Mouse (Mus musculus): Measurements from ENCODE around the gene Sufu. TPM values are rescaled to one million over a fixed set of nuclear protein-coding genes. Genes with fewer than 3 reads are reported as not detected.

Sufu gene
- total RNA-seq, 2 experiments from 2014 or later, result 20.1 to 23.5 TPM

GRCm38 (mm10) chr19:46426488-46426887 is 29.8 kb downstream of the Sufu start:
- no peak for DNase-seq (ENCODE audit: low spot score in 2 of 2)

DNA sequence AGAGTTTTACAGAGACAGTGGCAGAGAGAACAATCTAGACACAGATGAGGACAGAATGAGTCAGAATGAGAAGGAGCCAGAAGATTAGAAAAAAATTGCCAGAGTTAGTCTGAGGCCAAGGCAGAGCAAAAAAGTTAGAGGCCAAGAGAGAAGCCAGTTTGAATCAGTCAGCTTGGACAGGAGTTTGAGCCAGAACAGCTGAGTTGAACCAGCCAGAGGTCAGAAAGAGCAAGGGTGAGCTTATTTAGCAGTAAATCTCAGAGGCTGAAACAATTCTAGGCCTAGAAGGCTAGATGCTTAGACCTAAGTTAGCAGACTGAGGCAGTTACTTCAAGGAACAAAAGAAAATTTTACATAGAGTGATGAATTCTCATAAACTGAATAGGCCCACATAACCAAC is 32.6 kb downstream of the Sufu start:
- no peak for DNase-seq (ENCODE audit: low spot score in 2 of 2)

DNA sequence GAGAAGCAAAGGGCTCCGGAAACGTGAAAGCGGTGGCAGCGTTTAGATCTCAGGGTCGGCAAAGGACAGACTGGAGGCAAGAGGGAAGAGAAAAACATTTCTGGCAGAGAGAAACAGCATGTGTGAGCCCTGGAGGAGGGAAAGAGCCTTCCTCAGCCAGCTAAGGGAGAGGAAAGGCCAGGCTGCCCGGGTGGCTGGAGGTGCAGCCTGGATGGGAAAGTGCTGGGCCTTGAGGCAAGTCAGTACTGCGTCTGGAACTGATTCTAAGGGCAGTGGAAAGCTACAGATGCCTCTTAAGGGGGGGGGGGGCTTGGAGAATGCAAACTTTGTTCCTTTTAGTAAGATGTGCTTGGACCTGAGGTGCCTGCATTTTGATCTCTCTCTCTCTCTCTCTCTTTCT is 37.0 kb downstream of the Sufu start:
- no peak for DNase-seq (ENCODE audit: low spot score in 2 of 2)

GRCm38 (mm10) chr19:46434148-46434547 is 37.5 kb downstream of the Sufu start:
- DNase-seq (ENCODE audit: low spot score in 2 of 2), result no peak

GRCm38 (mm10) chr19:46434591-46434990 is 37.9 kb downstream of the Sufu start:
- DNase-seq (ENCODE audit: low spot score in 2 of 2), result no peak

DNA sequence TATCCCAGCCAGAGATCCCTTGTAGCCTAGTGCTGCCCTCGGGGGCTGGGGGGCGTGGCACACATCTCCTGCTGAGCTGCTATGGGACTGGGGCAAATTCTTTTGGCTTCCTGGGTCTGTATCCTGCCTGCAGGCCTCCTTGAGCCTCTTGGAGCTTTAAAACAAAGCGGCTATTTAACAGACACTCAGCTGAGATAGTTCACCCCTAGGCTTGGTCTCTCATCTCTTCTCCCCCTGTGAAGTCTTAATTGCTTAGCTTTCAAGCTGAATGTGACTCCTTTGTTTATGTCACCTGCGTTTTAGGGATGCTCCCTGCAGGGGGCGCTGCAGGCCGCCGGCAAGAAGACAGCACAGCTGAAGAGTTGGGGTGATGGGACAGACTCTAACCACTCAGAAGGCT is 38.8 kb downstream of the Sufu start:
- no peak for DNase-seq (ENCODE audit: low spot score in 2 of 2)

DNA sequence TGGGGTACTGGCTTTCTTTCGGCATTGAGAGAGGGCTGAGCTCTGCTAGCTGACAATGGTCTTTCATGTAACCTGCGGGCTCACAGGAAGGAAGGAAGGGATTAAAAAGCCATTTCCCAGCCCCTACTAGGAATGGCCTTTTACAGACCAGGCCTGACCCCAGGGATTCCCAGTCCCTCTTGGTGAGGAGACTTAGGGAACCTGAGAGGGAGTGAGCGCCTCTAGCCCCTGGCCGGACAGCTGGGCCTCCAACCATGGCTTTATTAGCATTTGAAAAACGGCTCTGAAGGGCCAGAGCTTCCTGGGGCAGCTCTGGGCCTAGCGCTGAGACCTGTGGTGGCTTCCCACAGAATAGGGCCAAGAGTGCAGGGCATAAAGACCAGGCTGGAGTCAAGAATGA is 46.8 kb downstream of the Sufu start:
- DNase-seq (ENCODE audit: low spot score in 2 of 2), result no peak

DNA sequence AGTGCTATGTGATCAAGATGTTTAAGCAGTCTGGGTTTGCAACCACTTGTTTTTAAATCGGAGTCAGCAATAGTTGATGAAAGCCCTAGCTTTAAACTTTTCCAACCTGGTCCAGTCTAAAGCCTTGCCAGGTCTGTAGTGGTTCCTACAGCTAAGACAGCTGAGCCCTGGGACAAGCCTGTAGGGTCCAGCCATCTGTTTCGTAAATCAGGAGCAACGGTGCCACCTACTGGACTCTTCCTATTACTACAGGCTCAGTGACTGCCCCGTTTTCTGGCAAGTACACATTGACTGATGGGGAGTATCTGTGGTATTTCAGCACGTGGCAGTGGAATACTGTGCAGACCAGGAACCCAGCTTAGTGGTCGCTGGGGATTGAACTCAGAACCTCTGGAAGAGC is 47.5 kb downstream of the Sufu start:
- peak; percentile 48 to 79 for DNase-seq (ENCODE audit: low spot score in 2 of 2)

DNA sequence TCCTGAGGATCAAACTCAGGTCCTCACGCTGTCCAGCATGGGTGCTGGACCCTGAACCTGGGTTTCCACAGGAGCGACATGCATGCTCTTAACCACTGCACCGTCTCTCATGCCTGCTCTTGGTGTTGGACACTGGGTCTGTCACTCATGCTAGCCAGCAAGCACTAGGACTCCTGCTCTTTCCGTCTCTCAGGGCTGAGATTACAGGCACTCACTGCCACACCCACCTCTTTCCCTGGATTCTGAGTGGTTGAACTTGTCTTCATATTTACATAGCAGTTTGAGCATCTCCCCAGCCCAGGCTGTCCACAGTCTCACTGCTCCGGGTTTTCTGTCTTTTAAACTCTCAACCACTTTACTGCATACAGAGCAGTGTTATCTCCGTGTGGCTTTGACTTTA is 48.9 kb downstream of the Sufu start:
- DNase-seq (ENCODE audit: low spot score in 2 of 2), result no peak

- no peak for DNase-seq (ENCODE audit: low spot score in 2 of 2)
Measured at GRCm38 (mm10) chr19:46446436-46447020, 49.8 kb downstream of the Sufu start.

GRCm38 (mm10) chr19:46447110-46447509 is 50.4 kb downstream of the Sufu start:
- DNase-seq (ENCODE audit: low spot score in 2 of 2), result no peak

DNA sequence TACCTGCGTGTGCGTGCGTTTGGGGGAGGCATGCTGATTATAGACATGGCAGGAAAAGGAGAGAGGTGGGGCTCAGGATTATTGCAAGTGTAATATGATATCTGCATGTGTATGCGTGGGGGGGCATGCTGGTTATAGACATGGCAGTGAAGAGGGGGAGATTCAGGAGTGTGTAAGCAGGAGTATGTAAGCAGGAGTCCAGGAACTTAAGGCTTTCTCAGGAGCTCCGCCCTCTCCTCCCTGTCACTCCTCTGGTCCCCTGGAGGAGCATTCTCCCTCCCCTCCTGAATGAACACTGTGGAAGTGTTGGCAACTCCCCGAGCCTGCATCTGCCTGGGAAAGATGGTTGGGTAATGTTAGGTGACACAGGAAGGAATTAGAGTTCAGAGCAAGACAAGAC is 51.2 kb downstream of the Sufu start:
- DNase-seq (ENCODE audit: low spot score in 2 of 2), result no peak

DNA sequence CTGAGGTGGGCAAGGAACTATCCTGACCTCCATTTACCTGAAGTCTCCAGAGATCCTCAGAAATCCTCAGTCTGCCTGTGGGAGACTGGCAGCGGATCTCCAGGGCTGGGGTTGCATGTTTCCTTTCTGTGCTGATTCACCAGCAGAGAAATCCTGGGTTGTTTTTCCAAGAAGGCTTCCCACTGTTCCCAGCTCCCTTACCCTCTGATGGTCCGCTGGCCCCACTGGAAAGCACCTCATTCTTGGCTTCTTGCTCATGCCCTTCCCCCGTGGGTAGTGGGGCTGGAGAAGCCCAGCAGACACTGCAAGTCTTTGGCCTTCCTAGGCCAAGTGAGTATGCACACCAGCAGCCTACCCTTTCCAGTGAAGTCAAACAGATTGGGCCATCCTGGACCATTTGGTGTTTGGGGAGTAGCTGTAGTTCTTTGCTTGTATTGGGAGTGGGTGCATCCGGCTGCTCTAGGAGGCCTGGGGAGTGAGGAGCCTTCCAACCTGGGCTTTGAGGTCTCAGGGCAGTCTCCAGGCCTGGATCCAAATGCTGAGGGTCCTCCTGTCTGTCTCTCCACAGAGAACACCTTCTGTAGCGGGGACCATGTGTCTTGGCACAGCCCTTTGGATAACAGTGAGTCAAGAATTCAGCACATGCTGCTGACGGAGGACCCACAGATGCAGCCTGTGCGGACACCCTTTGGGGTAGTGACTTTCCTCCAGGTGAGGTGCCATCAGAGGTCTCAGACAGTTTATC is 52.7 kb downstream of the Sufu start:
- DNase-seq (ENCODE audit: low spot score in 2 of 2), result no peak

DNA sequence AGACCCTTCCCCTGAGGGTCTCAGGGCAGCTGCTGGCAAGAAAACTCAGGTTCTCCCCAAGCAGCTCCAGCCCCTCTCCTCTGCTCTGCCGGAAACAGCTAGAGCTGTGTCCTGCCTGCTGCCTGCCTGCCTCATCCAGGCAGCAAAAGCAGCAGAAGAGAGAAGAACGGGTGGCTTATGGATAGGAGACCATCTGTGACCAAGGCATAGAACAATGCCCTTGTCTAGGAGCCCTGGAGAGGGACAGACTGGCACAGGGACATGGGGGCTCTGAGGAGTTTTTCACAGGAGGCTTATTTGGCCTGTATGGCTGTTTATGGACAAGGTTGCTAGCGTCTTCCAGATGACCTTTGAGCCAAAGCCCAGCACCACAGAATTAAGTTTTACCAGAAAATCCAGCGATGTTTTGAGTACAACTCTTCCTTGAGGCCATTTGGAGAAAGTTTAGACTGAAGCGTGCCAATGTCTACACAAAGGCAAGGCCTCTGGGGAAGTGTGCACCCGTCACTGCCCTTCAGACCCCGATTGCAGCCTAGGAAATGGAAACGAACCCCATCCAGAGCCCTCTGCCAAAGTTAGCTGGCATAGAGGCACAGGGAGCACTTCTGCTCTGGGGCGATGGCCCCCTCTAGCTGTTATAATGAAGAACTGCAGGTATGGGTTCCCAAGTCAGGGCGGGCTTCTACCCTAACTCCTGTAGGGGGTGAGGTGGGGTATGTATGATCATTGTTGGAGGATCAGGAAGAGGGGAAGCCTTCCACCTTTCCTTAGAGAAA is 55.5 kb downstream of the Sufu start:
- peak in 1 of 2 experiments; percentile 48 for DNase-seq (ENCODE audit: low spot score in 2 of 2)

- DNase-seq (ENCODE audit: low spot score in 2 of 2), result no peak
Measured at GRCm38 (mm10) chr19:46452916-46453315, 56.2 kb downstream of the Sufu start.

DNA sequence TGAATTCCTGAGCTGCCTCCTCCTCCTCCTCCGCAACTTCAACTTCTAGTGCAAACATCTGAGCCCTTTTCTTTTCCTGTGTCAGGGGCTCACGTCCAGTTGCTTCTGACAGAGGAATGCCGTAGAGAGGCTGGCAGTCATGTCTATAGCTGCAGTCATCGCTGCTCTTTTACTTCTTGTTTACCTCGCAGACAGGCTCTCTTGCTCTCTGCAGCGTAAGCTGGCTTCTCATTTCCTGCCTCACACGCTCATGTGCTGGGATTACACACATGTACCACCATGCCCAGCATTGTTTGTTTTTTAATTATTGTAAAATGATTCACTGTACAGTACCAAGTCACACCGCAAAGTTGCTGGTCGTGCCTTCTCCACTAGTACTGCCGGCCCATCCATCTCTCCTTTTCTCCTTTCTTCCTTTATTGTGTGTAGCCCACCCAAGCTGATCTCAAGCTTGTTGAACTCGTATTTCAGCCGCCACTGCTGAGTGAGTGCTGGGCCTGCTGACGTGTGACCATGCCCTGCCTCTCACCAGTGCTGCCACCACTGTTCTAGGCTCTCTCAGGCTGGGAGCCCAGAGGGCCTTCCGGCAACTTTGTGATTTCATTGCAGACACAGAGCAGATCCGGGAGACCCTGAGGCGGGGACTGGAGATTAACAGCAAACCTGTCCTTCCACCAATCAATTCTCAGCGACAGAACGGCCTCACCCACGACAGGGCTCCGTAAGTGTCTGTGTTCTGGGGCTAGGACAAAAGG is 57.6 kb downstream of the Sufu start:
- DNase-seq (ENCODE audit: low spot score in 2 of 2), result no peak

- no peak for DNase-seq (ENCODE audit: low spot score in 2 of 2)
Measured at GRCm38 (mm10) chr19:46455032-46455431, 58.3 kb downstream of the Sufu start.

DNA sequence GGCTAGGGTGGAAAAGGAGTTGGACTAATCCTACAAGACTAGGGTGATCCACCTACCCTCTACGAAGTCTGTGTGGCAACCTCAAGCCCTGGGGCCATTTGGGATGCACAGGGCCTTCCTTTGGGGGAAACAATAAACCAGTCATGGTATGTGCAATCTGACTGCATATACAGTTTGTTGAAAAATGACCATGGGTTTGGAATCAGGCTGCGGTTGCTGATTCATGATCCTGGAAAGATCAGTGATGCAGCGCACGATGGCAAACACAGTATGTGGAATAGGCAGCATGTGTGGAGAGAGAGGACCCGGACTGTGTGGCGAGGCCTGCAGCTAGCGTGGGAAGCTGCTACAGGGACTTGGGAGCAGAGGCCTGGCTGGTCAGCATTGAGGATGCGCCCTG is 58.9 kb downstream of the Sufu start:
- no peak for DNase-seq (ENCODE audit: low spot score in 2 of 2)

DNA sequence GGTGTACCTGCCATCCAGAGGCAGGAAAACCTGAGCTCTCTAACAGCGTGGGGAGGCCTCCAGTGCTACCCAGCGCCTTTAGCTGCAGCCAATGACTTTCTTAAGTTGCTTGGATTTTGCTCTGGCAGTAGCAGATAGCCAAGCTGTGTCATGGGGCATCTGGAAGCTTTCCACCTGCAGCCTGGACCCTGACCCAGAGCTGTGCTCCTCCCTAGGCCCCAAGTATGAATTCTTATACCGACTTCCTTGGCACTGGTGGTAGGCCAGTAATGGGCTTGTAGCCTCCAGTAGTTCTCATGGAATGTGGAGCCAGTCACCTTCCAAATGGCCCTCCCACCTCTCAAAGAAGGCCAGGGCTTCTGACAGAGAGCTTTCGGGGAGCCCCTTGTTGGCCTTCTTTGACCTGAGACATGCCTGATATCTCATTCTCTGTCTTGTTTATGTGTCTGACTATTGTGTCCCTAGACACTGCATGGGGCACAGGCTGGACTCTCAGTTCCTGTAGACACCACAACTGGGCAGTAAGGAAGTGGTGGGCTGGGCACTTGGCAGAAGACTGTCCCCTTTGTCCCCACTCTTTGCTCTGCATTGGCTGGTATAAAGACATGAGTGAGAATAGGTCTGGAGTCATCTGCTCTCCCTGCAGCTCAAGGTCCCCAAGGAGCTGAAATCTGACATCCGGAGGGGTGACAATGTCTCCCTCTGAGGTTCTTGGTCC is 59.5 kb downstream of the Sufu start:
- DNase-seq (ENCODE audit: low spot score in 2 of 2), result no peak

DNA sequence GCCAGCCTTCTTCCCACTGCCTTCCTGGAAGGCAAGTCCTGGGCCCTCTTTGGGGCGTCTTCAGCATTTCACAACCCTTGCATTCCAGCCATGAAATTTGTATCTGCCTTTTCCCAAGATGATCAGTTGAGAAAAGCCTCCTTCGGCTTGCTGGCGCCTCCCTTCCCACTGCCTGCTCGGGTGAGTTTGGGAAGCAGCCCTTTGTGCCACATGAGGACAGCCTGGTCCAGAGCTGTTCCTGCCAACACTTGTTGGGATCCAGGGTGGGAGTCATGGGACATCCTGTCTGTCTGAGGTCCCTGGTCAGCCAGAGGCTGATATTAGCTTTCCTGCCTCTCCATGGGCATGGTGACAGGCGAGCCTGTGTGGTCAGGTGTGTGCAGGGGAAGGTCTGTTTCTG is 61.1 kb downstream of the Sufu start:
- no peak for DNase-seq (ENCODE audit: low spot score in 2 of 2)

DNA sequence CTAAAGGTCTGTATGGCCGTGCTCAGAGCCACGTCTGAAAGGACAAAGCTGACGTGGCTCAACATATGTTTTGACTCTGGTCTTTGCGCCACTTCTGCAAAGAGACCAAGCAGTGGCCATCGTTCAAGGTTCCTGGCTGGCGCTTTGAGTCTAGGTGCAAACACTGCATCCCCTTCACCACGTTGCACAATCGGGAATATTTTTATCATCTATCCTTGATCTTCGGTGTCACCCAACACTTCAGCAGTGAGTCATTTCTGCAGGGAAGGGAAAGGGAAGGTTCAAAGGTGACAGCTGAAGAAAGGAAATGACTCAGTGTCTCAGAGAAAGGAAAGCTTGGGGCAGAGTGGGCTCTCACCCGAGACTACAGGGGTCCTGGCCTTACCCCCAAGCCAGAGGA is 62.6 kb downstream of the Sufu start:
- no peak for DNase-seq (ENCODE audit: low spot score in 2 of 2)
